Mouse (Mus musculus): ENCODE data around the gene Sult1b1. TPM values are rescaled to one million over a fixed set of nuclear protein-coding genes. Genes with fewer than 3 reads are reported as not detected.
"Not testable (repeated sequence)": the region's sequence is repeated elsewhere in the genome, so short reads cannot be mapped to it uniquely, and the experiment has no call there.

Gene Sult1b1
- polyA plus RNA-seq, 1 experiment from 2014 or later, result 0.16 TPM

- ATAC-seq (replicated peaks; ENCODE audit: low FRiP score) (no peak), DNase-seq (ENCODE audit: low spot score) (no peak)
- no peak within 1 kb of the TSS for H3K9ac ChIP-seq (ENCODE audit: low read length)
- H3K4me3 ChIP-seq (ENCODE audit: low read depth, low read length), result no peak within 1 kb of the TSS
- no peak within 1 kb of the TSS for H3K27ac ChIP-seq (ENCODE audit: low read depth, low read length)
- no peaks in the 10 kb centered on the region for H3K9me3 ChIP-seq (ENCODE audit: control insufficient read depth, low read length)
- WGBS, result 90% methylated on average over 1 of the region's 1 CpGs
- H3K36me3 ChIP-seq (ENCODE audit: control insufficient read depth, insufficient read depth, low read length), result no peaks in the 10 kb centered on the region
- no peaks in the 10 kb centered on the region for H3K27me3 ChIP-seq (ENCODE audit: control insufficient read depth, insufficient read depth, low read length)
- no peaks in the 10 kb centered on the region for H3K4me1 ChIP-seq (replicated peaks; ENCODE audit: control insufficient read depth, insufficient read depth, low read length)
- H3K4me2 ChIP-seq (ENCODE audit: low read depth, low read length, severe bottlenecking), result no peak within 1 kb of the TSS
Observed at GRCm38 (mm10) chr5:87490771-87491170, 47.2 kb downstream of the Sult1b1 start, which contains the start of gene Ugt2a1. Gene Ugt2a1, minus strand, starts transcription at chr5:87490871.

DNA sequence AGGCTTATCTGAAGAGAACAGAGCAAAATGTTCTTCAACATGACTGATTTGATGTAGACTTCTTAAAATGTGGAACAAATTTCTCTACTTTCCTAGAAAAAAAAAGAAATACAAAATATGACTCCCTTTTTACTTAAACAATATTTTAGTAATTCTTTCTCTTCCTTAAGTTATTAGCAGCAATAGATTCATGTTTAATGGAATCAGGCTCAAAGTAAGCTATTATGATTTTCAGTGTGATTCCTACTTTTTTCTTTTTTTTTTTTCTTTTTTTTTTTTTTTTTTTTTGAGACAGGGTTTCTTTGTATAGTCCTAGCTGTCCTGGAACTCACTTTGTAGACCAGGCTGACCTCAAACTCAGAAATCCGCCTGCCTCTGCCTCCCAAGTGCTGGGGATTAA is 51.3 kb downstream of the Sult1b1 start, which contains the start of gene Gm43638:
Gene Gm43638 (minus strand): TSS at position 101 of the 400 bp plus-strand sequence.
- whole genome bisulfite sequencing, result 89% methylated on average over 1 of the region's 1 CpGs
- H3K9ac ChIP-seq (ENCODE audit: low read length); H3K27me3 ChIP-seq (ENCODE audit: control insufficient read depth, insufficient read depth, low read length); DNase-seq (ENCODE audit: low spot score); H3K4me1 ChIP-seq (replicated peaks; ENCODE audit: control insufficient read depth, insufficient read depth, low read length); H3K4me2 ChIP-seq (ENCODE audit: low read depth, low read length, severe bottlenecking); H3K9me3 ChIP-seq (ENCODE audit: control insufficient read depth, low read length); H3K36me3 ChIP-seq (ENCODE audit: control insufficient read depth, insufficient read depth, low read length); ATAC-seq (replicated peaks; ENCODE audit: low FRiP score); H3K27ac ChIP-seq (ENCODE audit: low read depth, low read length); H3K4me3 ChIP-seq (ENCODE audit: low read depth, low read length): not testable (repeated sequence)

- 80% methylated on average over 5 of the region's 5 CpGs for WGBS
- Histone ChIP-seq H3K4me1 (replicated peaks; ENCODE audit: control insufficient read depth, insufficient read depth, low read length) (no peaks in the 10 kb centered on the region), H3K36me3 (ENCODE audit: control insufficient read depth, insufficient read depth, low read length) (no peaks in the 10 kb centered on the region), H3K9me3 (ENCODE audit: control insufficient read depth, low read length) (no peaks in the 10 kb centered on the region), H3K27me3 (ENCODE audit: control insufficient read depth, insufficient read depth, low read length) (no peaks in the 10 kb centered on the region), H3K4me3 (ENCODE audit: low read depth, low read length) (no peak within 1 kb of the TSS), H3K27ac (ENCODE audit: low read depth, low read length) (no peak within 1 kb of the TSS), H3K9ac (ENCODE audit: low read length) (no peak within 1 kb of the TSS), H3K4me2 (ENCODE audit: low read depth, low read length, severe bottlenecking) (no peak within 1 kb of the TSS)
- ATAC-seq (replicated peaks; ENCODE audit: low FRiP score) (no peak), DNase-seq (ENCODE audit: low spot score) (no peak)
Observed at GRCm38 (mm10) chr5:87482160-87482559, 55.8 kb downstream of the Sult1b1 start, which contains the start of gene Ugt2a2. Gene Ugt2a2, minus strand, starts transcription at chr5:87482260.

Other genes with a start within 250 kb of the Sult1b1 start
- gene Ugt2a3, start 201.0 kb downstream of the Sult1b1 start, polyA plus RNA-seq (2014; fragmentation: Nextera tagmentation; extraction: Ambion mirVana), result not detected in 2 replicates
- not detected in 2 replicates for gene Ugt2b38, start 114.0 kb downstream of the Sult1b1 start, polyA plus RNA-seq (2014; fragmentation: Nextera tagmentation; extraction: Ambion mirVana)
- not detected in 2 replicates for gene Ugt2a2, start 55.9 kb downstream of the Sult1b1 start, polyA plus RNA-seq (2014; fragmentation: Nextera tagmentation; extraction: Ambion mirVana)
- not detected in 2 replicates for gene Gm43638, start 51.4 kb downstream of the Sult1b1 start, polyA plus RNA-seq (2014; fragmentation: Nextera tagmentation; extraction: Ambion mirVana)
- 0.31 and 0.59 TPM in 2 replicates for gene Ugt2a1, start 47.3 kb downstream of the Sult1b1 start, polyA plus RNA-seq (2014; fragmentation: Nextera tagmentation; extraction: Ambion mirVana)
- not detected in 2 replicates for gene Sult1d1, start 30.8 kb upstream of the Sult1b1 start, polyA plus RNA-seq (2014; fragmentation: Nextera tagmentation; extraction: Ambion mirVana)
- gene Sult1e1, start 53.4 kb upstream of the Sult1b1 start, polyA plus RNA-seq (2014; fragmentation: Nextera tagmentation; extraction: Ambion mirVana), result 1.1 and 1.3 TPM in 2 replicates
- gene Csn1s1, start 128.0 kb upstream of the Sult1b1 start, polyA plus RNA-seq (2014; fragmentation: Nextera tagmentation; extraction: Ambion mirVana), result not detected in 2 replicates
- gene Csn2, start 161.4 kb upstream of the Sult1b1 start, polyA plus RNA-seq (2014; fragmentation: Nextera tagmentation; extraction: Ambion mirVana), result not detected in 2 replicates
- gene Csn1s2a, start 236.4 kb upstream of the Sult1b1 start, polyA plus RNA-seq (2014; fragmentation: Nextera tagmentation; extraction: Ambion mirVana), result not detected in 2 replicates

Data from forebrain, embryonic 11.5 days (tissue).